Mouse (Mus musculus) embryonic fibroblast, embryonic 13.5 days (primary cell): ENCODE data around the gene Tln1. TPM values are rescaled to one million over a fixed set of nuclear protein-coding genes. Genes with fewer than 3 reads are reported as not detected.

ENCODE experiments used
- H3K27ac ChIP-seq: 2 replicates; pipeline ENCODE4 v1.5.1; 2012; ENCODE audit warnings: low read length, control low read depth, inconsistent platforms; ENCODE audit not compliant: insufficient read depth
- H3K4me1 ChIP-seq: 2 replicates; pipeline ENCODE4 v1.6.1; 2011; ENCODE audit warnings: low read length; ENCODE audit not compliant: control insufficient read depth, insufficient read depth
- H3K4me3 ChIP-seq: 2 replicates; pipeline ENCODE4 v1.5.1; 2011; ENCODE audit warnings: mild to moderate bottlenecking, control low read depth, low read length; ENCODE audit not compliant: insufficient read depth
- CTCF ChIP-seq: IDR thresholded peaks from 2 replicates; pipeline ENCODE4 v1.5.1; 2011; ENCODE audit warnings: mild to moderate bottlenecking, control low read depth, low read length, moderate library complexity, borderline replicate concordance; ENCODE audit not compliant: insufficient read depth
- POLR2A ChIP-seq: IDR thresholded peaks from 2 replicates; pipeline ENCODE4 v1.6.1; 2011; ENCODE audit warnings: low read depth, mild to moderate bottlenecking, control low read depth, low read length, moderate library complexity
- polyA plus RNA-seq: library from polyadenylated mRNA; stranded (reverse); fragments of >200 nt; gene quantifications from 2 replicates; pipeline ENCODE4 v1.2.4, GENCODE M21; 2011; ENCODE audit warnings: low read depth; ENCODE audit not compliant: missing spikeins, insufficient read length

Tln1 gene
- polyA plus RNA-seq, 1 experiment = 291 TPM

- no peak for TF ChIP-seq CTCF
- no peak for TF ChIP-seq POLR2A
- Histone ChIP-seq H3K27ac (no peak overlapping the region), H3K4me3 (no peak overlapping the region), H3K4me1 (no peaks in the 10 kb centered on the region)
Measured at GRCm38 (mm10) chr4:43530081-43530501, 32.4 kb downstream of the Tln1 start.

DNA sequence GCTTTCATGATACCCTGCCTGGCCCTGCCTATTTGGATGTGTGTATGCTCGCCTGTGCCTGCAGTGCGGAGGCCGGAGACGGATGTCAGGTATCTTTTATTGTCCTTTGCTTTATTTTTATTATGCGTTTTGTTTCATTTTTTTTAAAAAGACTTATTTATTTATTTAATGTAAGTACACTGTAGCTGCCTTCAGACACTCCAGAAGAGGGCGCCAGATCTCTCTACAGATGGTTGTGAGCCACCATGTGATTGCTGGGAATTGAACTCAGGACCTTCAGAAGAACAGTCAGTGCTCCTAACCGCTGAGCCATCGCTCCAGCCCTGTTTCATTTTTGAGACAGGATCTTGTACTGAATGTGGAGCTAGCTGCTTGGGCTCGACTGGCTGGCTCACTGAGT, 34.0 kb downstream of the Tln1 start:
- TF ChIP-seq CTCF = no peak
- no peak for TF ChIP-seq POLR2A
- no peaks in the 10 kb centered on the region for H3K4me1 ChIP-seq
- H3K27ac ChIP-seq = no peak overlapping the region
- no peak overlapping the region for H3K4me3 ChIP-seq

DNA sequence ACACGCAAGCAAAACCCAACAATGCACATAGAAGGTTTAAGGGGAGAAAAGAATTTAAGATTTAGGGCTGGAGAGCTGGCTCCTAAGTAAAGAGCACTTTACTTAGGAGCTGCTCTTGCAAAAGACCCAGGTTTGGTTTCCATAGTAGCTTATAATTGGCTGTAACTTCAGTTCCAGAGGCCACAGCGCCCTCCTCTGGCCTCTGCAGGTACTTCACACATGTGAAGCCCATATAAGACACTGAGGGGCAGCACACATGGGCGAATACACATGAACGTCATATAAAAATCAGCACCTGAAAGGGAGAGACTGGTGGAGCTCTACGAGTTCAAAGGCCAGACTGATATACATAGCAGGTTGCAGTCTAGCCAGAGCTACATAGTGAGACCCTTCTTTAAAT, 34.6 kb downstream of the Tln1 start:
- Histone ChIP-seq H3K4me1 (no peaks in the 10 kb centered on the region), H3K27ac (no peak overlapping the region), H3K4me3 (no peak overlapping the region)
- TF ChIP-seq POLR2A (no peak), CTCF (no peak)

DNA sequence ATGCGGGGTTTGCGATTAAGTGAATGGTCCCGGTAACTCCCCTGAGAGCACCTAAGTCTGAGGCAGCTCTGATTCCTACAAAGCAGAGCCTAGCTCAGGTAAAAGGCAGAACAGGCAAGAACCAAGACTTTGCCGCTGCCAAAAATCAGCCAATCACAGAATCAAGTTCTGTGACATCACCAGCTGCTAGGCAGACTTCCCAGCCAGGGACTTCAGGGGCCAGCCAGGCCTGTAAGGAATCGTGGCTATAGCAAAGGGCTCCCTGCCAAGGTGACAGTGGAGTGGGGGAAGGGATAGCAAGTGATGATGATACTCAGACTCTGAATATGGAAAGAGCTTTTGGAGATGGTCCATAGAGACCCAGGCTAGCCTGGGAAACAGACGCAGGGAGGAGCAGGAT, 42.5 kb downstream of the Tln1 start:
- peak overlapping the region; percentile 89 for H3K4me3 ChIP-seq
- peaks cover 8% of the 10 kb centered on the region; the same call in 1 of the 2 replicates for H3K4me1 ChIP-seq
- no peak overlapping the region for H3K27ac ChIP-seq
- TF ChIP-seq CTCF = no peak
- TF ChIP-seq POLR2A = no peak; the same call in none of the 2 replicates

DNA sequence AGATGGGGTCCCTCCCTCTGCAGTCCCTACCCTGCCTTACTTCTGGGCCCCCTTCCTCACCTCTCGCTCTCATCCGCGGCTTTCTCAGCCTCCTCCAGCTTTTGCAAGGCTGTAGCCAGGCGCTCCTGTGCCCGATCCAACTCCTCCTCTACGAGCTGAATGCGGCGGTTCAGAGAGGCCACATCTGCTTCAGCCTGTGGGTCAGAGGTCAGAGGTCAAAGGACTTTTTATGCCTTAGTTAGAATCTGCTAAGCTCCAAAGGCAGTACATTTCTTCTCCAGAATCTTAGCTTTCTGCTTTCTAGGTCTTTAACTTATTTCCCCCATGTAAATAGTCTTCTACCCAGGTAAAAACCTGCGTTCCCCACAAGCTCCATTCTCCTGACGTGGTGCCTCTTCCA, 42.9 kb downstream of the Tln1 start:
- no peak for TF ChIP-seq CTCF
- no peak; the same call in 1 of the 2 replicates for TF ChIP-seq POLR2A
- peaks cover 8% of the 10 kb centered on the region; the same call in 1 of the 2 replicates for H3K4me1 ChIP-seq
- no peak overlapping the region for H3K27ac ChIP-seq
- H3K4me3 ChIP-seq = peak overlapping the region; percentile 44

- no peak; the same call in 1 of the 2 replicates for TF ChIP-seq POLR2A
- TF ChIP-seq CTCF = no peak
- H3K4me1 ChIP-seq = peaks cover 8% of the 10 kb centered on the region; the same call in 1 of the 2 replicates
- no peak overlapping the region for H3K27ac ChIP-seq
- H3K4me3 ChIP-seq = no peak overlapping the region
Measured at GRCm38 (mm10) chr4:43515764-43516708, 46.5 kb downstream of the Tln1 start.

DNA sequence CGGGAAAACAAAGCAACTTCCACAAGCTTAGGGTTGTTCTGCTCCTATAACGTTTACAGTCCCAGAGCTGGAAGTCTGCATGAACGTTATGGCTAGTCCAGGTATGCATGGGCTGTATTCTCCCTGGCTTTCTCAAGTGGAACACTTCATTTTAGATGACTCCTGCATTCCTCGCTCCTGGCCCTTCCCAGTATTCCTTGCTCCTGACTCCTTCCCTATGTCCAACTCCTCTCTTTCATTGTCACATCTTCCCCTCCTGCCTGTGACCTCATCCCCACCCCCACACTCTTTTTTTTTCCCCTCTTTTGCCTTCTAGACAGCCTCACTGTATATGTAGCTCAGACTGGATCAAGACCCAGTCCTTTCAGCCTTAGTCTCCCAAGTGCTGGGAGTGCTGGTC, 48.7 kb downstream of the Tln1 start:
- H3K27ac ChIP-seq = no peak overlapping the region
- H3K4me1 ChIP-seq = 0 out of 2 replicates have a peak, but pooled peaks cover under 1% of the 10 kb centered on the region
- H3K4me3 ChIP-seq = no peak overlapping the region
- TF ChIP-seq POLR2A = no peak; the same call in 1 of the 2 replicates
- no peak for TF ChIP-seq CTCF

DNA sequence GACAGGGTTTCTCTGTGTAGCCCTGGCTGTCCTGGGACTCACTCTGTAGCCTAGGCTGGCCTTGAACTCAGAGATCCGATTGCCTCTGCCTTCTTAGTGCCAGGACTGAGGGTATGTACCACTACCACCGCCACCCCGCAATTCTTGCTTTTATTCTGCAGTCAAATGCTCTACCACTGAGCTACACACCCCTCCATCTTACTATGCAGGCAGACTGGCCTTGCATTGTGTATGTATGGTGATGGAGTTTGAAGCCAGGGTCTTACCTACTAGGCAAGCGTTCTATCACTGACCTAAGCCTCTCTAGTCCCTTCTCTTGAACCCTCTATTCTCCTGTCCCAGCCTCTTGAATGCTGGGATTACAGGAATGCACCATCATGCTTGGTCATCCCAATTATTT, 49.2 kb downstream of the Tln1 start:
- no peak overlapping the region for H3K4me3 ChIP-seq
- peak; percentile 39 for TF ChIP-seq POLR2A
- TF ChIP-seq CTCF = no peak
- no peaks in the 10 kb centered on the region for H3K4me1 ChIP-seq
- no peak overlapping the region for H3K27ac ChIP-seq

- Histone ChIP-seq H3K4me3 (no peak overlapping the region), H3K27ac (no peak overlapping the region), H3K4me1 (no peaks in the 10 kb centered on the region; the same call in 1 of the 2 replicates)
- TF ChIP-seq CTCF = no peak
- TF ChIP-seq POLR2A = no peak; the same call in 1 of the 2 replicates
Measured at GRCm38 (mm10) chr4:43512653-43513052, 49.8 kb downstream of the Tln1 start.

DNA sequence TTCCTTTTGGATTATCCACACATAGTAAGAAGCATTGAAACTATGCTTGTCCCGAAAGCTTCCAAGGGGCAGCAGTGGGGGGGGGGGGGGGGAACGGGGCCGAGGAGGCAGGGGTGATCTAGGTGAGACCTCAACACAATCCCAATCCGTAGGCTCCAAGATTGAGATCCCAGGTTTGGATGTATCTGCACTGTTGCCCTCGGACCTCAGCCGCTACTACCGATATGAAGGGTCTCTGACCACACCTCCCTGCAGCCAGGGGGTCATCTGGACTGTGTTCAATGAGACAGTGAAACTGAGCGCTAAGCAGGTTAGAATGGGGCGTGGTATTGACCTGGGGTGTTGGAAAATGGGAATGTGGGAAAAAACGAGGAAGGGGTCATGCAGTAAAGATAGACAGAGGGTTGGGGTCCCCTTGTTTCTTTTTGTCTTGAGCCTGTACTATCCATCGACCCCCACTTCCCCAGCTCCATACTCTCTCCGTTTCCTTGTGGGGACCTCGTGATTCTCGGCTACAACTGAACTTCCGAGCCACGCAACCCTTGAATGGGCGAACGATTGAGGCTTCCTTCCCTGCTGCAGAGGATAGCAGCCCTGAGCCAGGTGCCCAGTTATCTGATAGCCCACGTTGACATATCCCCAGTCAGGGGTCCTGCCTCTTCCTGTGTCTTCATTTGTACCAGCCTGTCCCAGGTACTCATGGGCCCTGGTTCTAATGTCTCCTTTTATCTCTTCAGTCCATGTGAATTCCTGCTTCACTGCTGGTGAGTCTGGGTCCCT, 50.6 kb downstream of the Tln1 start:
- TF ChIP-seq CTCF = no peak
- peak; percentile 50 for TF ChIP-seq POLR2A

More for the DNA sequence above, 50.6 kb downstream of the Tln1 start:
- Histone ChIP-seq H3K27ac (no peak overlapping the region), H3K4me3 (no peak overlapping the region), H3K4me1 (no peaks in the 10 kb centered on the region; the same call in 1 of the 2 replicates)
